Mouse (Mus musculus): ENCODE results near the gene Marc1. TPM values are rescaled to one million over a fixed set of nuclear protein-coding genes. Genes with fewer than 3 reads are reported as not detected.

Gene Marc1
- polyA plus RNA-seq, 1 experiment from 2014 or later = 0.17 TPM

GRCm38 (mm10) chr1:184781286-184782160 lies 29.6 kb downstream of the Marc1 start:
- Histone ChIP-seq H3K27ac (no peak overlapping the region), H3K4me2 (no peak overlapping the region), H3K27me3 (no peaks in the 10 kb centered on the region), H3K9ac (no peak overlapping the region), H3K9me3 (no peaks in the 10 kb centered on the region), H3K36me3 (no peaks in the 10 kb centered on the region), H3K4me1 (replicated peaks) (no peaks in the 10 kb centered on the region), H3K4me3 (no peak overlapping the region)
- ATAC-seq (ENCODE audit: low FRiP score) = no peak
- WGBS = 85% methylated on average over 10 of the region's 10 CpGs

DNA sequence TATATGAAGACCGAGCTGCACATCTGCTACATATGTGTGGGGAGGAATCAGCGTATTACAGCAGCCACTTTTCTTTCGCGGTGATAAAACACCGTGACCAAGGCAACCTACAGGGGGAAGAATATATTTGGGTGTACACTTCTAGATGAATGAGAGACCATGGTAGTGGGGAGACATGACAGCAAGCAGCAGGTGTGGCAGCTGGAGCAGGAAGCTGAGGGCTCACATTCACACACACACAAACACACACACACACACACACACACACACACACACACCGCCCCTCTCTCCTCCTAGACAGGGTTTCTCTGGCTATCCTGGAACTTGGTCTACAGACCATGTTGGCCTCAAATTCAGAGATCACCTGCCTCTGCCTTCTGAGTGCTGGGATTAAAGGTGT lies 33.0 kb downstream of the Marc1 start:
- H3K9ac ChIP-seq = no peak overlapping the region
- H3K4me3 ChIP-seq = no peak overlapping the region
- 88% methylated on average over 6 of the region's 6 CpGs for WGBS
- no peaks in the 10 kb centered on the region for H3K4me1 ChIP-seq (replicated peaks)
- no peak for ATAC-seq (ENCODE audit: low FRiP score)
- H3K27ac ChIP-seq = no peak overlapping the region
- no peak overlapping the region for H3K4me2 ChIP-seq
- H3K9me3 ChIP-seq = no peaks in the 10 kb centered on the region
- no peaks in the 10 kb centered on the region for H3K27me3 ChIP-seq
- no peaks in the 10 kb centered on the region for H3K36me3 ChIP-seq

- Histone ChIP-seq H3K4me2 (no peak overlapping the region), H3K9ac (no peak overlapping the region)
These were observed 33.9 kb downstream of the Marc1 start for GRCm38 (mm10) chr1:184777061-184777795.

GRCm38 (mm10) chr1:184775289-184775688 lies 35.8 kb downstream of the Marc1 start:
- 0 out of 2 replicates have a peak, but pooled peaks cover 7% of the 10 kb centered on the region for H3K27me3 ChIP-seq
- no peak overlapping the region for H3K27ac ChIP-seq
- H3K9ac ChIP-seq = no peak overlapping the region
- no peak for ATAC-seq (ENCODE audit: low FRiP score)
- no peaks in the 10 kb centered on the region for H3K36me3 ChIP-seq
- H3K4me1 ChIP-seq (replicated peaks) = 0 out of 2 replicates have a peak, but pooled peaks cover 4% of the 10 kb centered on the region
- H3K9me3 ChIP-seq = no peaks in the 10 kb centered on the region
- 67% methylated on average over 9 of the region's 9 CpGs for WGBS
- H3K4me3 ChIP-seq = no peak overlapping the region
- no peak overlapping the region for H3K4me2 ChIP-seq

More at GRCm38 (mm10) chr1:184777061-184777795, 33.9 kb downstream of the Marc1 start:
- 35% methylated on average over 22 of the region's 22 CpGs for whole genome bisulfite sequencing
- Histone ChIP-seq H3K27ac (no peak overlapping the region), H3K36me3 (no peaks in the 10 kb centered on the region), H3K4me1 (replicated peaks) (no peaks in the 10 kb centered on the region), H3K9me3 (no peaks in the 10 kb centered on the region), H3K27me3 (no peaks in the 10 kb centered on the region), H3K4me3 (no peak overlapping the region)
- no peak for ATAC-seq (ENCODE audit: low FRiP score)

DNA sequence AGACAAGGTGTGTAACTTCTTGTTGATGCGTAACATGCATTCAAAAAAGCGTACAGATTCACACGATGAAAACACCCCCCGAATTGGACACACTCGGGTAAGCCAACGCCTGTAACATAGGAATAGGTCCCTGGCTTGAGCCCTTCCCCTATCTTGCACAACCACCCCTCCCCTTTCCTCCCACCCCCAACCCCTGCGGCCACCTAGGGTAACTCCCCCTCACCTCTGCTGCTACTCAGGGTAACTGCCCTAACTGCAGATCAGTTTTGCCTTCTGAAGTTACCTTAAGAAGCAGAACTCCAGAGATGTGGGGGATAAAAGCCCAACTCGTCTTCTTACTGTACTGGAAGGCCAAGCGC lies 39.2 kb downstream of the Marc1 start:
- H3K9me3 ChIP-seq = no peaks in the 10 kb centered on the region
- WGBS = 16% methylated on average over 9 of the region's 9 CpGs
- H3K4me3 ChIP-seq = no peak overlapping the region
- H3K27ac ChIP-seq = no peak overlapping the region
- H3K27me3 ChIP-seq = 0 out of 2 replicates have a peak, but pooled peaks cover 7% of the 10 kb centered on the region
- H3K4me1 ChIP-seq (replicated peaks) = 0 out of 2 replicates have a peak, but pooled peaks cover 4% of the 10 kb centered on the region
- peak overlapping the region; percentile 23; the same call in 1 of the 2 replicates for H3K4me2 ChIP-seq
- no peak overlapping the region for H3K9ac ChIP-seq
- ATAC-seq (ENCODE audit: low FRiP score) = no peak
- no peaks in the 10 kb centered on the region for H3K36me3 ChIP-seq

GRCm38 (mm10) chr1:184771202-184771890 lies 39.8 kb downstream of the Marc1 start:
- H3K27ac ChIP-seq = no peak overlapping the region
- no peaks in the 10 kb centered on the region for H3K9me3 ChIP-seq
- no peaks in the 10 kb centered on the region for H3K36me3 ChIP-seq
- H3K4me3 ChIP-seq = no peak overlapping the region
- 0 out of 2 replicates have a peak, but pooled peaks cover 7% of the 10 kb centered on the region for H3K27me3 ChIP-seq
- no peak overlapping the region for H3K9ac ChIP-seq
- 0 out of 2 replicates have a peak overlapping the region, but pooled peaks have one; percentile 10 for H3K4me2 ChIP-seq
- WGBS = 32% methylated on average over 18 of the region's 18 CpGs
- H3K4me1 ChIP-seq (replicated peaks) = 0 out of 2 replicates have a peak, but pooled peaks cover 4% of the 10 kb centered on the region
- no peak for ATAC-seq (ENCODE audit: low FRiP score)

GRCm38 (mm10) chr1:184763866-184764265 lies 47.2 kb downstream of the Marc1 start:
- no peak overlapping the region for H3K27ac ChIP-seq
- no peak overlapping the region for H3K4me2 ChIP-seq
- H3K9ac ChIP-seq = no peak overlapping the region
- no peaks in the 10 kb centered on the region for H3K4me1 ChIP-seq (replicated peaks)
- no peaks in the 10 kb centered on the region for H3K9me3 ChIP-seq
- no peak for ATAC-seq (ENCODE audit: low FRiP score)
- H3K36me3 ChIP-seq = no peaks in the 10 kb centered on the region
- no peaks in the 10 kb centered on the region for H3K27me3 ChIP-seq
- WGBS = 50% methylated on average over 3 of the region's 3 CpGs
- H3K4me3 ChIP-seq = no peak overlapping the region

DNA sequence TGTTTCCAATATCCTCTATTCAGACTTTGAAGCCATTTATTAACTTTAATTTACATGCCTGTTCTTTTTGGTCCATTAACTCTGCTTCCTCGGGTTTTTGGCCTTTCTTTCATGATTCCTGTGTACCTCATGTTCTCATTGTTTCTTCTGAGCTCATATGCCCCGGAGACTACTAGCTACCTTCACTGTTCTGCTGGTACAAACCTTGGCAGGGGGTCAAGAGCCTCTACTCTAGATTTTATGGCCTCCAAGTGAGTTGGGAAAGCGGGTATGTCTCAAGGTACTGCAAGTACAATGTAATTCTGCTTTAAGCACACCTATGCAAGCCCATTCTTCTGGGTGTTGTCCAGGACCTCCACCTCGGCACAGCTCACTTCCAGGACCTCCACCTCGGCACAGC lies 48.2 kb downstream of the Marc1 start:
- Histone ChIP-seq H3K9ac (no peak overlapping the region), H3K36me3 (no peaks in the 10 kb centered on the region), H3K9me3 (no peaks in the 10 kb centered on the region), H3K27ac (no peak overlapping the region), H3K4me2 (no peak overlapping the region), H3K27me3 (no peaks in the 10 kb centered on the region), H3K4me3 (no peak overlapping the region), H3K4me1 (replicated peaks) (no peaks in the 10 kb centered on the region)
- no peak for ATAC-seq (ENCODE audit: low FRiP score)
- WGBS = 62% methylated on average over 5 of the region's 5 CpGs

- Histone ChIP-seq H3K4me3 (no peak overlapping the region), H3K4me1 (replicated peaks) (no peaks in the 10 kb centered on the region), H3K27me3 (no peaks in the 10 kb centered on the region), H3K4me2 (no peak overlapping the region), H3K36me3 (no peaks in the 10 kb centered on the region), H3K27ac (no peak overlapping the region), H3K9ac (no peak overlapping the region), H3K9me3 (no peaks in the 10 kb centered on the region)
- WGBS = 86% methylated on average over 4 of the region's 4 CpGs
- ATAC-seq (ENCODE audit: low FRiP score) = no peak
These were observed 49.1 kb downstream of the Marc1 start for GRCm38 (mm10) chr1:184761988-184762387.

DNA sequence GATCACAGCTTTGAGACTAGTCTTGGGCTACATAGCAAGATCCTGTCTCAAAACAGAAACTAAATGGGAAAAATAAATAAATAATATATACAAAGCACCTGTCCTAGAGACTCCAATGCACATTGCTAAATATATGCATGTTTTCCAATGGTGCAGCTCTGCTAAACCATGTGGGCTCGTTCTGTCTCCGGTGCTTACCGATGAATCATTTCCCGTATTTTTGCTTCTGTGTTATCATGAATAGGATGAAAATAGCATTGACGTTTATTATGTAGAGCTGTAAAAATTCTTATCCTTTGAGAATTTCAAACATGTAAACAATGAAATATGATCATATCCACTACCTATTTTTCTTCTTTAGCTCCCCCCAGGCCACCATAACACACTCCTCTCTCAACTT lies 58.4 kb downstream of the Marc1 start:
- ATAC-seq (ENCODE audit: low FRiP score) = no peak
- Histone ChIP-seq H3K27ac (no peak overlapping the region), H3K9ac (no peak overlapping the region), H3K27me3 (0 out of 2 replicates have a peak, but pooled peaks cover 3% of the 10 kb centered on the region), H3K4me3 (no peak overlapping the region), H3K4me1 (replicated peaks) (peaks cover 11% of the 10 kb centered on the region), H3K9me3 (peaks cover 5% of the 10 kb centered on the region; the same call in 1 of the 2 replicates), H3K36me3 (no peaks in the 10 kb centered on the region), H3K4me2 (no peak overlapping the region)
- WGBS = 93% methylated on average over 5 of the region's 5 CpGs

DNA sequence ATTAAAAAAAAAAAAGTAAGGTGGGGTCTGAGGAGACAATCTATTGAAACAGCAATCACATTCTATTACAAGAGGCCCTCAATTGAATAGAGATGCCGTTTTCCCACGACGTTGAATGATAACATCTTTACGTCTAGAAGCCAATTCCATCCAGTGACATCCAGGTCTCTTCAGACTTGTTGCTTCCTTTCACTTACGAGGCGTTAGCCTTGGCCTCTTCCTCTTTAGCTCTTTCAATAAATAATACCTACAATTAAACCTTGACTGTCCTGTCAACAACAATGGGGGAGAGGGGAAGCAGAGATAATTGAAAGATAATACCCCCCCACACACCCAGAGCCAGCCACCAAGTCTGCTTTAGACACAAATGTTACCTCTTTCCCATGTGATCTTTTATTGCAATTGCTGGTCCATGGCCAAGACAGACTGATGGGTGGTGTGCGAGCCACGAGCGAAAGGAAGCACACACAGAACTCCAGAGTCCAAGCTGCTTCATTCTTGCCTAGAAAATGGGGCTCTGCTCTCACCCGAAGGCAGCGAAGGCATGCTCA lies 60.9 kb downstream of the Marc1 start:
- ATAC-seq (ENCODE audit: low FRiP score) = no peak
- no peaks in the 10 kb centered on the region for H3K36me3 ChIP-seq
- H3K27me3 ChIP-seq = 0 out of 2 replicates have a peak, but pooled peaks cover 3% of the 10 kb centered on the region
- H3K9ac ChIP-seq = no peak overlapping the region
- H3K27ac ChIP-seq = no peak overlapping the region
- WGBS = 80% methylated on average over 11 of the region's 11 CpGs
- H3K4me2 ChIP-seq = no peak overlapping the region
- 0 out of 2 replicates have a peak, but pooled peaks cover 3% of the 10 kb centered on the region for H3K4me1 ChIP-seq (replicated peaks)
- no peak overlapping the region for H3K4me3 ChIP-seq
- H3K9me3 ChIP-seq = peaks cover 5% of the 10 kb centered on the region; the same call in 1 of the 2 replicates
